Mouse (Mus musculus): ENCODE results near the gene Bdh1.

Bdh1 gene

GRCm38 (mm10) chr16:31499681-31500310, 77.7 kb downstream of the Bdh1 start:
- DNase-seq (ENCODE audit: inconsistent age in 2 of 2, low spot score in 1 of 2) = no peak

GRCm38 (mm10) chr16:31500532-31500931, 78.5 kb downstream of the Bdh1 start:
- DNase-seq (ENCODE audit: inconsistent age in 2 of 2, low spot score in 1 of 2) = peak; percentile 67 to 93

DNA sequence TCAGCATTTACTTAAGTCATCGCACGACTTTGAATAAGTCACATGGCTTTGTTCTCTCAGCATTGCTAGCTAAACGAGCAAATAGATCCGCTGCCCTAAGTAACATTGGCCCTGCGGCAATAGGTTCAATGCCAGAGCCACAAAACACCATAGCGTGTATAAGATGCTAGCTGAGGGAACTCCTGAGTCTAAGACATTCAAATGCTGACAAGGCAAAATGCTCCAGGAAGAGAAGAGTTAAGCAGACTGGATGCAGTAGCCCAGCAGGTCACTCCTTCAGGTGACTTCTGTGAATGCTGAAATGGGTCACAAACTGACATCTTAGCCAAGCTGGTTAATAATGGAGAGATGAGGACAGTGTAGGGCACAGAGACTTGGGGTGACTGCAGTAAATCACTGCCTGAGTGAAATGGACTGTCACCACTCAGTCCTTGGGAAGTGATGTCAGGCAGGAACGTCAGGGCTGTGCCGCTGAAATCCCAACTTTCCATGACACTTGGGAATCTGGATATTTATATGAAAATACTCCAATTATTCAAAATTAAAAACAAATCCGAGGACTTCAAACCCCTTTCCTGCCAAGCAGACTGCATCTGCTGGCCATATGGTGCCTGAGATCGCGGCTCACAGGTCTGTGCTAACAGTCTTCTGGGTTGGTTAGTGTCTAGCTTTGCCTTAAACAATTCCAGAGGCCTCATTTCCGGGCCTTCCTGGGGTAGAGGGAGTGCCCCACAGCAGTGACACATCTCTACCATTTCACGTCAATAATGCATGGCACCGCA, 79.1 kb downstream of the Bdh1 start:
- DNase-seq (ENCODE audit: inconsistent age in 2 of 2, low spot score in 1 of 2) = no peak

GRCm38 (mm10) chr16:31501751-31502365, 79.8 kb downstream of the Bdh1 start:
- DNase-seq (ENCODE audit: inconsistent age in 2 of 2, low spot score in 1 of 2) = peak in 1 of 2 experiments; percentile 43

DNA sequence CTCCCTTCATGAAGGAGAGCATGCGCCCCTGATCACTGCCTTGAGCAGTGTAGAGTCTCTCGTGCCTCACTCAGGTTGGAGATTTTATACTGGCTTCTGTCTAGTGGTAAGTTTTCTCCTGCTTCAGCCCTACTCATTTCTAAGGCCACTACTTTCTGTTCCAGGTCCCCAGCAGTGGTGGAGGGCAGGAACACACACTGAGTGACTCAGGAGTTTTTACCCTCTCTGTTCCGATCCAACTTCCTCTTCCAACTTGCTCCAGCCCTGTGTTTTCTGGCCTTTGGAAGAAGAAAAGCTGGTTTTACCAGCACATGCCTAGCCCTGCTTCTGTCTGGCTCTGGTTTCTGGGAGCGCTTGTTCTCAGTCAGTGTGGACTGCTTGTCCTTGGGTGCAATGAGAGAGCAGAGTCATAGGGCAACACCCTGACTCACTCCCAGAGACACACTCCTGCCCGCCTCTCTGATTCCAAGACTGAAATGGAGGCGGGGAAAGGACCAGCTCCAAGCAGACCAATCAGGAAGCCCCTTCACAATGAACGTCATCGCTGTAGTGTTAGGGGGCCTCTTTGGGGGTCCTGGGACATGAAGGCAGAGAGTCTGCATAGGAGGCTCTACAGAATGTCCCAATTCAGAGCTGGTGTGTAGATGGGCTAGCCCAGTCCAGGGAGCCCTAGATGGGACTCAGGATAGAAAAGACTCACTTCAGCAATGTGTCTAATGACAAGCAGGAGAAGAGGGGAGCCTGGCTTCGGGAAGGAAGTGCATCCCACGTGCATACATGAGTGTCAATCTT, 84.8 kb downstream of the Bdh1 start:
- DNase-seq (ENCODE audit: inconsistent age in 2 of 2, low spot score in 1 of 2) = peak; percentile 87 to 94

GRCm38 (mm10) chr16:31507457-31507755, 85.3 kb downstream of the Bdh1 start:
- DNase-seq (ENCODE audit: inconsistent age in 2 of 2, low spot score in 1 of 2) = peak; percentile 71 to 90

GRCm38 (mm10) chr16:31507794-31508526, 85.9 kb downstream of the Bdh1 start:
- DNase-seq (ENCODE audit: inconsistent age in 2 of 2, low spot score in 1 of 2) = peak in 1 of 2 experiments; percentile 68

All from adrenal gland, adult (tissue).